Mouse (Mus musculus): ENCODE results near the gene Ndel1. TPM values are rescaled to one million over a fixed set of nuclear protein-coding genes. Genes with fewer than 3 reads are reported as not detected.
"Not testable (repeated sequence)": the region's sequence is repeated elsewhere in the genome, so short reads cannot be mapped to it uniquely, and the experiment has no call there.

The Ndel1 gene
- polyA plus RNA-seq, 1 experiment = 63.4 TPM

DNA sequence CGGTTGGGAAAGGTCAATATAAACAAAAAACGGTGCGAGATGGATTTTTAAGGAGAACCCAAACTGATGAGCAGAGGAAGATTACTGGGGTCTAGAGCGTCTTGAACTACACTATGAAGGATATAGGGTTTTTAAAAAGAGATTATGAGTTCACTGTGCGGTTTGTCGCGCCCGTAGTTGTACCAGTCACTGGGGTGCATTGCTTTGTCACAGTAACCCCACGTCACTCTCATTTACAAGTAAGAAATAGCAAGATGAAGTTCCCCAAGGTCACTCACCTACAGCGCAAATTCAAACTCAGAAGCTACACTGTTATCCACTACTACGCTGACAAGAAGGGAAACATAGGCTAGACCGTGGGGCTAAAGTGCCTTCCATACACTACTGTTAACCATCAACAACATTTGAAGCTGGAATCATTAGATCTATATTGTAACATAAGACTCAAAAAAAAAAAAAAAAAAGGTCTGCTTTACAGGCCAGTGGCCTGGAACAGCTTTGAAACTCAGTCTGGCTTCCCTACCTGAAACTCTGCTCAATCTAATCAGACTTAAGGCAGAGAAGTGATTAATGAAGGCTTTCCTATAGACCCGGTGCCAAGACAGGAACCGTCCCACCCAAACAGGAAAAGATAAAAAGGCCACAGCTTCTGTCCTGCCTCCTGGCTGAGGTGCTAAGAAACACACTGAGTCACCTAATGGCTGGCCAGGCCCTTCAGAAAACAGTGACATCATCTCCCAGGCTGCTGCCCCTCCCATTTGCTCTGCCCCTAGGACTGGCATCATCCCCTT, 17.9 kb downstream of the Ndel1 start:
- Histone ChIP-seq H3K27ac (ENCODE audit: insufficient read depth, low read depth, low read length) (peak overlapping the region; percentile 76), H3K4me1 (ENCODE audit: control insufficient read depth, insufficient read depth, low read length) (peaks cover 25% of the 10 kb centered on the region), H3K4me3 (ENCODE audit: insufficient read depth, low read length) (peak overlapping the region; percentile 52)
- TF ChIP-seq CTCF (IDR thresholded peaks at IDR 0.05; ENCODE audit: low read depth, low read length) (no peak), POLR2A (IDR thresholded peaks at IDR 0.05; ENCODE audit: borderline replicate concordance, low read depth, low read length) (no peak)

DNA sequence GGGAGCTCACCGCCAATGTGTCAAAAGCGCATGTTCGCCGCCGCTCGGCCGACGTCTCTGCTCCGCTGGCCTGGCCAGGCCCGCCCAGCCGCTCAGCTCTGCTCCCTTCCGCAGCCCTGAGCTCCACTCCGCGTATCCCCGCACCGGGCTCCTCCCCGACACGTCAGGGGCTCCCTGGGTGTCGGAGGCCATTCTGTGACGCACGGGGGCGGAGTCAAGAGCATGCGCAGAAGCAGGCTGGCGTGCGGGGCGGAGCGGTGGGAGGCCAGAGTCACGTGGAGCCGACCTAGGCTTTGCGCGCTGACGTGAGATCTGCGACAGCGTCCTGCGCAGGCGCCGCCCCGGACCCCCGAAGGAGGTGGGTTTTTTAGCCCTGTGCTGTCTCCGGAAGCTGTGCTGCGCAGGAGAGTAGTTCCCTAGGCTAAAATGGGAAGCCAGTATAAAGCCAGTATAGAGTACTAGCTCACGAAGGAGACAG, 18.7 kb downstream of the Ndel1 start:
- TF ChIP-seq CTCF (IDR thresholded peaks at IDR 0.05; ENCODE audit: low read depth, low read length) (no peak), POLR2A (IDR thresholded peaks at IDR 0.05; ENCODE audit: borderline replicate concordance, low read depth, low read length) (no peak)
- Histone ChIP-seq H3K27ac (ENCODE audit: insufficient read depth, low read depth, low read length) (peak overlapping the region; percentile 83), H3K4me3 (ENCODE audit: insufficient read depth, low read length) (peak overlapping the region; percentile 88), H3K4me1 (ENCODE audit: control insufficient read depth, insufficient read depth, low read length) (peaks cover 25% of the 10 kb centered on the region)

DNA sequence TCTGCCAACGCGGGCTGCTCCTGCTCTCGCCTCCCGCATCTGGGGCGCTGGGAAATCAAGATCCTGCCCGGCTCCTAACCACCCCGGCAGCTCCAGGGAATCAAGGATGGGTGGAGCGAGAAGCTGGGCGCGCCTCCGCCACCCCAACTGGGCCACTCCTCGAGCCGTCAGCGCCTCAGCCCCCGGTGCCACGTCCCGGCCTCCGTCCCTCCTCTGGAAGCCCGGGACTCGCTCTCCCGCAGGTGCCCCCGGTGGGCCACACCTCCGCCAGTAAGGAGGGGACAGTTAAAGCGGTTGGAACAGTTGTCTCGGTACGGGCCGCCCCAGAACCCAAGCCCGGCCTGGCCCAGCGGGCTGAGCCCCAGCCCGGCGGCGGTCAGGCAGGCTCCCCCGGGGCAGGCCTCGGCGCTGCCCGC, 19.2 kb downstream of the Ndel1 start:
- TF ChIP-seq CTCF (IDR thresholded peaks at IDR 0.05; ENCODE audit: low read depth, low read length) = no peak
- no peak for TF ChIP-seq POLR2A (IDR thresholded peaks at IDR 0.05; ENCODE audit: borderline replicate concordance, low read depth, low read length)
- Histone ChIP-seq H3K27ac (ENCODE audit: insufficient read depth, low read depth, low read length) (peak overlapping the region; percentile 83), H3K4me3 (ENCODE audit: insufficient read depth, low read length) (peak overlapping the region; percentile 88), H3K4me1 (ENCODE audit: control insufficient read depth, insufficient read depth, low read length) (peaks cover 25% of the 10 kb centered on the region)

DNA sequence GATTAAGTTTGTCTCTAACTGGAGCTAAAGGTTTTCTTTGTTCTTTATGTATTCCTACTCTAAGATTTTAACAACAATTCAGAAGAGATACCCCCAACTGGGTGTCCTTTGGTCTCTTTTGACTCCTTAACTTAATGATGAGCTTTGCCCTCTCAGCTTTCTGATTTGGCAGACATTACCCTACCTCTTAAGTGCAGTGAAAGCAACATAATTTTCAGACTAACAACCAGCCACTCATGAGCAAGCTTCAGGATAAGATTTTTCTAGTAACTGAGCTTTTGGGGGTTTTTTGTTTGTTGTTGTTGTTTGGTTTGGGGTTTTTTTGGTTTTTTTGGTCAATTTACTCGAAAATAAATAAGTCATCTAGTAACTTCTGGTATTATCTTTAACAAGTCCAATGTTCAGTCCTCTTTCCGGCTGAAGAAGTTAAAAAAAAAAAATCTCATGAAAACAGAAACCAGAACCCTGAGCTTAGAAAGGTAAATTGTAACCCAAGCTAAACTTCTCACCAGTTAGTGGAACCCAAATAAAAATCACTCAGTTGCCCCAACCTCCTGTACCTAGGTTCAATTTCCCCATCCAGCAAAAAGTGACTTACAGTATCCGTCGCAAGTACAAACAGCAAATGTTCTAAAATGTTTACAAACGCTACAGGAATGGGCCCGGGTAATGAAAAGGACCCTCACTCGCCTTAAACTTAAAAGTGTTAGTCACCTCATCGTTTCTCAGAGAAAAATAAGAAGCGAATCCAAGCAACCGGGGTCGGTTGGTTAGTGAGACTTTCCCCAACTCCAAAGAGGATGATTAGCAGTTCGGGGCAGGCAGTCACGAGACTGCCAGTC, 19.8 kb downstream of the Ndel1 start:
- no peak for TF ChIP-seq CTCF (IDR thresholded peaks at IDR 0.05; ENCODE audit: low read depth, low read length)
- no peak for TF ChIP-seq POLR2A (IDR thresholded peaks at IDR 0.05; ENCODE audit: borderline replicate concordance, low read depth, low read length)
- H3K4me1 ChIP-seq (ENCODE audit: control insufficient read depth, insufficient read depth, low read length) = peaks cover 25% of the 10 kb centered on the region
- H3K4me3 ChIP-seq (ENCODE audit: insufficient read depth, low read length) = peak overlapping the region; percentile 88
- H3K27ac ChIP-seq (ENCODE audit: insufficient read depth, low read depth, low read length) = peak overlapping the region; percentile 83

DNA sequence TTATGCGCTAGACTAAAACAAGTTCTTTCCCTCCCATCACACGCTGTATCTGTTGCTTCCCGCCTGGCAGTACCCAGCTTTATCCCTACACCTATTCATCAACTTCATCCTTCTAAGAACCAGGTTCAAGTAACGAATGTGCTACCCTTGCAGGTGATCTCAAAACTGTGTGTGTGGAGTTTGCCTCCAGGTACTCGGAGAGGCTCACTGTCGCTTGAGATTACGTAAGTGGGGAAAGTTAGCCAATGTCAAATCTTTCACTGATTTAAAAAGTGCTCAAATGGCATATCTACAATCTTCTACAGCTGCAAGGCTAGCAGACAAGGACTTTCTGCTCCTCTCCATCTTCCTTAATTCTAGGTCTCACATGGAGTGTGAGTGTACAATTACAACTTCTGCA, 20.8 kb downstream of the Ndel1 start:
- Histone ChIP-seq H3K4me3 (ENCODE audit: insufficient read depth, low read length) (no peak overlapping the region), H3K27ac (ENCODE audit: insufficient read depth, low read depth, low read length) (no peak overlapping the region), H3K4me1 (ENCODE audit: control insufficient read depth, insufficient read depth, low read length) (peaks cover 25% of the 10 kb centered on the region)
- TF ChIP-seq POLR2A (IDR thresholded peaks at IDR 0.05; ENCODE audit: borderline replicate concordance, low read depth, low read length) (no peak), CTCF (IDR thresholded peaks at IDR 0.05; ENCODE audit: low read depth, low read length) (no peak)

DNA sequence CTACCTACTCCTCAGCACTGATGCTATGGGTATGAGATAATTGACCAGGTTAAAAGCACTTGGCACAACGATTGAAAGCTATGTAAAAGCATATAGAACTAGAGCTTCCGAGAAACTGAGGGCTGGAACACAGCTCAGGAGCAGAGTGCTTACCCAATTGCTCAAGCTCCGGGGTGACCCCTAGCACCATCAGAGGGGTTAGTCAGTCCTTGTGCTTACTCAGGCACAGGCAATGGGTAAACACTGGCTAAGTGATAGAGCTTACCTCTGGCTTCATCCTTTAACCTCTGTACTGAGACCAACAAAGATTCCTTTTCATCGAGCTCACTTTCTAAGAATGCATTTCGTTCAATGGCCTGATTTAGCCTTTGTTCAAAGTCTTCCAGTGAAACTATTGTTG, 32.1 kb downstream of the Ndel1 start:
- Histone ChIP-seq H3K4me3 (ENCODE audit: insufficient read depth, low read length) (no peak overlapping the region), H3K27ac (ENCODE audit: insufficient read depth, low read depth, low read length) (no peak overlapping the region), H3K4me1 (ENCODE audit: control insufficient read depth, insufficient read depth, low read length) (no peaks in the 10 kb centered on the region)
- TF ChIP-seq CTCF (IDR thresholded peaks at IDR 0.05; ENCODE audit: low read depth, low read length) = no peak
- TF ChIP-seq POLR2A (IDR thresholded peaks at IDR 0.05; ENCODE audit: borderline replicate concordance, low read depth, low read length) = no peak

DNA sequence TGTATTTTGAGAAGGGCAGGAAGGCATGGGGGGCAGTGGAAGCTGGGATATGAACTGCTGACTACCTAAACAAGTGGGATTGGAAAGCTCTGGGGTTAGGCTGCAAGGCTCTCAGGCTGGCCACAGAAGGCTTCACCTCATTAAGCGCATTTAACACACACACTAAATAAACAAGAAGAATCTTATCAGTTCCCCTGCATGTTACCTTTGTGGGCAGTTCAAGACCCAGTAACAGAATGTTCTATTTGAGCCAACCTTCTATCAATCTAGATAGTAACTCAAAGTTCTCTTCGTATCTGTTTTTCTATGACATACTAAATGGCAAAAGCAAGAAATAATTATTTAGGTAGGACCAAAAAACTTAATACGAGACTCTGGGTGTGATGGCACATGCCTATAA, 36.6 kb downstream of the Ndel1 start:
- no peak overlapping the region for H3K27ac ChIP-seq (ENCODE audit: insufficient read depth, low read depth, low read length)
- no peaks in the 10 kb centered on the region for H3K4me1 ChIP-seq (ENCODE audit: control insufficient read depth, insufficient read depth, low read length)
- TF ChIP-seq CTCF (IDR thresholded peaks at IDR 0.05; ENCODE audit: low read depth, low read length) (no peak), POLR2A (IDR thresholded peaks at IDR 0.05; ENCODE audit: borderline replicate concordance, low read depth, low read length) (no peak)
- no peak overlapping the region for H3K4me3 ChIP-seq (ENCODE audit: insufficient read depth, low read length)

DNA sequence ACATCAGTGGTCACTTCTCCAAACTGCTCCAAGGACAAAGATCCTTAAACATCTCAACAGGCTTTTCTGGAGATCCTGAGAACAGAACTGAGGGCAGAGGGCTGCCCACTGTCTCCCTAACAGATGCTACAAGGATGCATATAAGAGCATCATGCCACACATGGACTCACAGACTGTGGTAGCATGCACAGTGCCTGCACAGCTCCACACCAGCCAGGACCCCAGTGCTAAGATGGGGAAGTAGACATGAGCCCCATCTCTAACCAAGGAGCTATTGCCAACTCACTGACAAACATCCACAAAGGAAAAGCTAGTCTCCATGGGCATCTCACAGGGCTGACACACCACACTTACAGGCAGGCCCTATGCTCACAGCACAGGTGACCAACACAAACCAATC, 38.1 kb downstream of the Ndel1 start:
- Histone ChIP-seq H3K4me3 (ENCODE audit: insufficient read depth, low read length) (no peak overlapping the region), H3K27ac (ENCODE audit: insufficient read depth, low read depth, low read length) (no peak overlapping the region), H3K4me1 (ENCODE audit: control insufficient read depth, insufficient read depth, low read length) (no peaks in the 10 kb centered on the region)
- TF ChIP-seq POLR2A (IDR thresholded peaks at IDR 0.05; ENCODE audit: borderline replicate concordance, low read depth, low read length) (no peak), CTCF (IDR thresholded peaks at IDR 0.05; ENCODE audit: low read depth, low read length) (no peak)

DNA sequence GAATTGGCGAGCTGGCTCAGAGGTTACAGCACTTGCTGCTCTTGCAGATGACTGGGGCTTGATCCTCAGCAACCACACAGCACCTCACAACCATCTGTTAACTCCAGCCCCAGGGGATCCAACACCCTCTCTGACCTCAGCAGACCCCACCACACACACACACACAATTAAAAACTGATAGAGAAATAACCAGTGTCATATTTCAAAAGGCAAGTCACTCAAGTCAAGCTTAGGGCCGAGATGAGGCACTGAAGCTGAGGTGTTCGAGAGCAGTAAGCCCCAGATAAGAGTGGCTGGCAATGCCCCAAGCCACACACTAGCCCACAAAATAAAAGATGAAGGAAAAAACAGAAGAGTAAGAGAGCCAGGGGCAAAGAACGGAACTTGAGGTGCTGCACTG, 38.9 kb downstream of the Ndel1 start:
- Histone ChIP-seq H3K27ac (ENCODE audit: insufficient read depth, low read depth, low read length) (no peak overlapping the region), H3K4me3 (ENCODE audit: insufficient read depth, low read length) (no peak overlapping the region), H3K4me1 (ENCODE audit: control insufficient read depth, insufficient read depth, low read length) (no peaks in the 10 kb centered on the region)
- TF ChIP-seq CTCF (IDR thresholded peaks at IDR 0.05; ENCODE audit: low read depth, low read length) = no peak
- TF ChIP-seq POLR2A (IDR thresholded peaks at IDR 0.05; ENCODE audit: borderline replicate concordance, low read depth, low read length) = no peak

DNA sequence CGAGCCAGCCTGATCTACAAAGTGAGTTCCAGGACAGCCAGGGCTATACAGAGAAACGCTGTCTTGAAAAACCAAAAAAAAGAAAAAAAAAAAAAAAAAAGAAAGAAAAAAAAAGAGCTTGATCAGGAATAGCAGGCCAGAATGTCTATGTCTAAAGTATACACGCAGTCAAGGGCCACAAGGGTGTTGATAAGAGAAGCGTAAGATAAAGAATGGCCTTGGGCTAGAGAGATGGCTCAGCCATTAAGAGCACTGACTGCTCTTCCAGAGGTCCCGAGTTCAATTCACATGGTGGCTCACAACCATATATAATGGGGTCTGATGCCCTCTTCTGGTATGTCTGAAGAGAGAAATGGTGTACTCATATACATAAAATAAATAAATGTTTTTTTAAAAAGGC, 40.1 kb downstream of the Ndel1 start:
- H3K27ac ChIP-seq (ENCODE audit: insufficient read depth, low read depth, low read length); H3K4me1 ChIP-seq (ENCODE audit: control insufficient read depth, insufficient read depth, low read length); H3K4me3 ChIP-seq (ENCODE audit: insufficient read depth, low read length): not testable (repeated sequence)
